Mouse (Mus musculus): ENCODE data around the gene Gm42906. TPM values are rescaled to one million over a fixed set of nuclear protein-coding genes. Genes with fewer than 3 reads are reported as not detected.

Gm42906 gene
- total and polyA plus RNA-seq, 3 experiments, result not detected

DNA sequence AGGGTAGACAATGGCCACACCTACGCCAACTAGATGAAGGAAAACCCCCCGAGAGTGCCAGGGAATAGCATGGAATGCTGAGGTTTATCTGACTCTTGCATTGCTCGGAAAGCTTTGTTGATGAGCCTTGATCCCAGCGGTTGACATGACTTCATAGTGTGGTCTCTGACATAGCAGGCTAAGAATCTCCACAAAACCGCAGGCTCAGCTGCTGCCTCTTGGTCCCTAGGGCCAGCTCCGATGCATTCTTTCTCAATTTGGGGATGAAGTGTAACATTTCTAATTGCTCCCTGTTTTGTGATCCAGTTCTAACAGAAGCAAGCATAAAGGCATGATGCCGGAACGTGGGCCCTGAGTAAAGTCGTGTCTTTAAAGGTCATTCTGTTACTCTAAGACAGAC lies 315.2 kb downstream of the Gm42906 start:
- Histone ChIP-seq H3K79me2 (ENCODE audit: control insufficient read depth, insufficient read depth, low read length, poor library complexity) (no peaks in the 10 kb centered on the region), H3K27ac (ENCODE audit: control insufficient read depth, low read depth, low read length) (no peak overlapping the region), H3K9me3 (replicated peaks; ENCODE audit: insufficient read depth, low read length) (no peaks in the 10 kb centered on the region), H3K9ac (ENCODE audit: control insufficient read depth, low read depth, low read length, poor library complexity, severe bottlenecking) (no peak overlapping the region), H3K4me1 (ENCODE audit: control insufficient read depth in 1 of 2, insufficient read depth in 2 of 2, low read length in 2 of 2) (no peaks in the 10 kb centered on the region), H3K27me3 (ENCODE audit: control insufficient read depth in 1 of 2, insufficient read depth in 2 of 2, low read length in 2 of 2) (no peaks in the 10 kb centered on the region), H3K36me3 (ENCODE audit: control insufficient read depth in 1 of 2, insufficient read depth in 2 of 2, low read length in 2 of 2) (no peaks in the 10 kb centered on the region), H3K4me3 (ENCODE audit: control insufficient read depth in 1 of 2, insufficient read depth in 1 of 2, low read depth in 2 of 2, low read length in 2 of 2) (no peak overlapping the region)
- no peak for DNase-seq (ENCODE audit: low read depth, low spot score)
- no peak for TF ChIP-seq GABPA (IDR thresholded peaks at IDR 0.05; ENCODE audit: low read depth, low read length)

DNA sequence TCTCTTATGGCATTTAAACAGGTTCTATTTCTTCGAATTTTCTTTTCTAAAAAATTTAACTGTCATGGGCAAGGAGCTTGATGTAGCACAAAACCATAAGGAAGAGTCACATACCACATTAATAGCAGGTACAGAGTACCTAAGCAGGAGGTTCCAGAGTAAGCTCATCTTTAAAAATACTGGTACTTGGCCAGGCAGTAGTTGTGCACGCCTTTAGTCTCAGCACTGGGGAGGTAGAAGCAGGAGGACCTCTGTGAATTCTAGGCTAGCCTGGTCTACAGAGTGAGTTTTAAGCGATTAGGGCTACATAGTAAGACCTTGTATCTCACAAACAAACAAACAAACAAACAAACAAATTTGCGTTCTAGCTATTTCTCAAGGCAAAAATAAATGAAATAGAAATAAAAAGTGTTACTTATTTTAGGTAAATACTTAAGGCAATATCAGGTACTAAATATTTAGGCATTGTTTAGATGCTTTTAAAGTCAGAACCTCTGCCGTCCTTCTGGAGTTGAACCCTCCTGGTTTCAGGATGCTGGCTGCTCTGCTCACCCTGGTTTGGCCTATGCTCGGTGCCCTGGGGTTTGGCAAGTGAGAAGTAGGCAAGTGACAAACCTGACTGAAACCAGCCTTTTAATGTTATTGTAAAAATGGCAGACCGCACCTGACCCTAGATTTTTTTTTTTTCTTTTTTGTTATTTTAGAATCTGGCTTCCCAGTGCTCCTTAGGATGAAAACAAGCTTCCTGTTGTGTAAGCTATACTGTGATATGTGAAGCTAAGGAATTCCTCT lies 316.7 kb downstream of the Gm42906 start:
- Histone ChIP-seq H3K4me3 (ENCODE audit: control insufficient read depth in 1 of 2, insufficient read depth in 1 of 2, low read depth in 2 of 2, low read length in 2 of 2) (no peak overlapping the region), H3K4me1 (ENCODE audit: control insufficient read depth in 1 of 2, insufficient read depth in 2 of 2, low read length in 2 of 2) (no peaks in the 10 kb centered on the region), H3K79me2 (ENCODE audit: control insufficient read depth, insufficient read depth, low read length, poor library complexity) (no peaks in the 10 kb centered on the region), H3K36me3 (ENCODE audit: control insufficient read depth in 1 of 2, insufficient read depth in 2 of 2, low read length in 2 of 2) (no peaks in the 10 kb centered on the region), H3K27ac (ENCODE audit: control insufficient read depth, low read depth, low read length) (no peak overlapping the region), H3K27me3 (ENCODE audit: control insufficient read depth in 1 of 2, insufficient read depth in 2 of 2, low read length in 2 of 2) (no peaks in the 10 kb centered on the region), H3K9ac (ENCODE audit: control insufficient read depth, low read depth, low read length, poor library complexity, severe bottlenecking) (no peak overlapping the region), H3K9me3 (replicated peaks; ENCODE audit: insufficient read depth, low read length) (no peaks in the 10 kb centered on the region)
- no peak for DNase-seq (ENCODE audit: low read depth, low spot score)
- TF ChIP-seq MAX (IDR thresholded peaks at IDR 0.05; ENCODE audit: low read length) (no peak), MYB (IDR thresholded peaks at IDR 0.05; ENCODE audit: low read depth, low read length) (no peak), CHD2 (IDR thresholded peaks at IDR 0.05; ENCODE audit: low read length) (no peak), MAFK (IDR thresholded peaks at IDR 0.05; ENCODE audit: borderline replicate concordance, low read depth, low read length) (no peak), BHLHE40 (IDR thresholded peaks at IDR 0.05; ENCODE audit: borderline replicate concordance, low read depth, low read length) (no peak), SIN3A (IDR thresholded peaks at IDR 0.05; ENCODE audit: low read length) (no peak), CHD1 (IDR thresholded peaks at IDR 0.05; ENCODE audit: low read depth, low read length) (no peak), TBP (IDR thresholded peaks at IDR 0.05; ENCODE audit: low read depth, low read length) (no peak), MXI1 (IDR thresholded peaks at IDR 0.05; ENCODE audit: low read depth, low read length) (no peak), USF1 (IDR thresholded peaks at IDR 0.05; ENCODE audit: low read depth, low read length) (no peak)

DNA sequence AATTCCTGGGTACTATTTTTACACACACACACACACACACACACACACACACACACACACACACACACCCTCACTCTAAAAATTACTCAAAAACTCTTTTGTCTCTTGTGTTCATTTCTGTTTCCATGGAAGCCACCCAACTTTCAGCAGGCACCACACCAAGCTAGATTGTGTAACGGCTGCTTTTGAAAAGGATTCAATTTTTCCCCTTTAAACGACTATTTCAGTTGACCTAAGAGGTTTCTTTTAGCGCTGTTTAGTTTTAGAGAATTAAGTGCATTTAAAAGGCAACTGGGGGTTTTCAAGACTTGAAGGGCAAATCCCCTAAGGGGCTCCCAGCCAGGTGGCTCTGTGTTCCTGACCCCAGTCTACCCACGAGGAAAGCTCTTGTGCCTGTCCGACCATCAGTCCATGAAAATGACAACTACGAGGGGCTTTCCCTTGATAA lies 317.5 kb downstream of the Gm42906 start:
- Histone ChIP-seq H3K4me1 (ENCODE audit: control insufficient read depth in 1 of 2, insufficient read depth in 2 of 2, low read length in 2 of 2) (no peaks in the 10 kb centered on the region), H3K27ac (ENCODE audit: control insufficient read depth, low read depth, low read length) (no peak overlapping the region), H3K4me3 (ENCODE audit: control insufficient read depth in 1 of 2, insufficient read depth in 1 of 2, low read depth in 2 of 2, low read length in 2 of 2) (no peak overlapping the region), H3K36me3 (ENCODE audit: control insufficient read depth in 1 of 2, insufficient read depth in 2 of 2, low read length in 2 of 2) (no peaks in the 10 kb centered on the region), H3K27me3 (ENCODE audit: control insufficient read depth in 1 of 2, insufficient read depth in 2 of 2, low read length in 2 of 2) (no peaks in the 10 kb centered on the region), H3K9me3 (replicated peaks; ENCODE audit: insufficient read depth, low read length) (no peaks in the 10 kb centered on the region), H3K79me2 (ENCODE audit: control insufficient read depth, insufficient read depth, low read length, poor library complexity) (no peaks in the 10 kb centered on the region), H3K9ac (ENCODE audit: control insufficient read depth, low read depth, low read length, poor library complexity, severe bottlenecking) (no peak overlapping the region)
- DNase-seq (ENCODE audit: low read depth, low spot score), result no peak
- TF ChIP-seq MEF2A (IDR thresholded peaks at IDR 0.05; ENCODE audit: extremely low read depth, insufficient replicate concordance, low read depth, low read length, poor library complexity, severe bottlenecking) (no peak), ZNF384 (IDR thresholded peaks at IDR 0.05; ENCODE audit: low read depth, low read length) (no peak), TBP (IDR thresholded peaks at IDR 0.05; ENCODE audit: low read depth, low read length) (no peak), JUND (IDR thresholded peaks at IDR 0.05; ENCODE audit: low read depth, low read length) (no peak), ZKSCAN1 (IDR thresholded peaks at IDR 0.05; ENCODE audit: low read depth, low read length) (no peak), EP300 (IDR thresholded peaks at IDR 0.05; ENCODE audit: low read depth in 1 of 2, low read length in 2 of 2) (no peak)

All from MEL (cell line).